Mouse (Mus musculus) lung, embryonic 14.5 days (tissue): Measurements from ENCODE around the gene Bcl2l15. TPM values are rescaled to one million over a fixed set of nuclear protein-coding genes. Genes with fewer than 3 reads are reported as not detected.

Experiments
- ATAC-seq: fragments of 200-750 bp; cut with Nextera tagmentation; 2 replicates; pipeline ENCODE4 v1.8.0; 2017; ENCODE audit warnings: mild to moderate bottlenecking, moderate TSS enrichment, moderate library complexity; ENCODE audit not compliant: insufficient read depth
- DNase-seq: peaks from one replicate; pipeline ENCODE4 v3.0.0-alpha.2; 2015
- H3K27ac ChIP-seq: fragments of 300-500 bp; sonication (generic); 2 replicates; pipeline ENCODE4 v1.5.1; 2014; ENCODE audit warnings: low read depth, mild to moderate bottlenecking, moderate library complexity
- H3K27me3 ChIP-seq: fragments of 300-500 bp; sonication (generic); 2 replicates; pipeline ENCODE4 v1.6.1; 2014; ENCODE audit warnings: low read length, control low read depth; ENCODE audit not compliant: insufficient read depth
- H3K36me3 ChIP-seq: fragments of 300-500 bp; sonication (generic); 2 replicates; pipeline ENCODE4 v1.6.1; 2014; ENCODE audit warnings: control low read depth; ENCODE audit not compliant: insufficient read depth
- H3K4me1 ChIP-seq: fragments of 300-500 bp; sonication (generic); 2 replicates; pipeline ENCODE4 v1.6.1; 2014; ENCODE audit warnings: antibody characterized with exemption, control low read depth; ENCODE audit not compliant: insufficient read depth
- H3K4me2 ChIP-seq: fragments of 300-500 bp; sonication (generic); 2 replicates; pipeline ENCODE4 v1.6.1; 2014; ENCODE audit warnings: mild to moderate bottlenecking
- H3K4me3 ChIP-seq: fragments of 300-500 bp; sonication (generic); 2 replicates; pipeline ENCODE4 v1.5.1; 2014; ENCODE audit warnings: low read depth, low read length
- H3K9ac ChIP-seq: fragments of 300-500 bp; sonication (generic); 2 replicates; pipeline ENCODE4 v1.6.1; 2014
- H3K9me3 ChIP-seq: fragments of 300-500 bp; sonication (generic); 2 replicates; pipeline ENCODE4 v1.6.1; 2016; ENCODE audit warnings: low read depth, low read length, control low read depth
- CTCF ChIP-seq: IDR thresholded peaks from 2 replicates; pipeline ENCODE4 v1.5.1; 2016; ENCODE audit warnings: antibody characterized with exemption, low read depth
- WGBS: fragments of 180-500 bp; shearing (Covaris S2); extraction: QIAGEN DNeasy Blood & Tissue Kit; methylation state at CpG from one replicate; pipeline ENCODE4 v1.1.7; 2014; 5-methylcytosine and 5-hydroxymethylcytosine counted together
- polyA plus RNA-seq: library from polyadenylated mRNA; unstranded; fragments of >200 nt; fragmentation: Nextera tagmentation; extraction: Ambion mirVana; gene quantifications from 2 replicates; pipeline ENCODE4 v1.2.1, GENCODE M21; 2014

Bcl2l15 gene
- polyA plus RNA-seq, 1 experiment from 2014 or later: not detected

- no peak overlapping the region for H3K27ac ChIP-seq
- ATAC-seq (no peak), DNase-seq (no peak)
- H3K27me3 ChIP-seq: no peaks in the 10 kb centered on the region
- H3K4me1 ChIP-seq: no peaks in the 10 kb centered on the region
- TF ChIP-seq CTCF: no peak
- no peak overlapping the region for H3K4me2 ChIP-seq
- H3K9ac ChIP-seq: no peak overlapping the region
- H3K9me3 ChIP-seq: no peaks in the 10 kb centered on the region
- no peaks in the 10 kb centered on the region for H3K36me3 ChIP-seq
- no peak overlapping the region for H3K4me3 ChIP-seq
- WGBS: 71% methylated on average over 9 of the region's 9 CpGs
Measured at GRCm38 (mm10) chr3:103850644-103851363, 18.4 kb downstream of the Bcl2l15 start.

- DNase-seq (no peak), ATAC-seq (no peak)
- H3K4me1 ChIP-seq: no peaks in the 10 kb centered on the region
- H3K27ac ChIP-seq: no peak overlapping the region
- H3K27me3 ChIP-seq: no peaks in the 10 kb centered on the region
- no peak overlapping the region for H3K4me3 ChIP-seq
- no peak overlapping the region for H3K4me2 ChIP-seq
- H3K9ac ChIP-seq: no peak overlapping the region
- WGBS: 86% methylated on average over 6 of the region's 6 CpGs
- no peak for TF ChIP-seq CTCF
- no peaks in the 10 kb centered on the region for H3K9me3 ChIP-seq
- H3K36me3 ChIP-seq: no peaks in the 10 kb centered on the region
Measured at GRCm38 (mm10) chr3:103851481-103851880, 19.1 kb downstream of the Bcl2l15 start.

GRCm38 (mm10) chr3:103851882-103852281 lies 19.5 kb downstream of the Bcl2l15 start:
- WGBS: 82% methylated on average over 8 of the region's 8 CpGs
- H3K4me2 ChIP-seq: no peak overlapping the region
- no peaks in the 10 kb centered on the region for H3K27me3 ChIP-seq
- no peak for TF ChIP-seq CTCF
- no peaks in the 10 kb centered on the region for H3K4me1 ChIP-seq
- no peak overlapping the region for H3K4me3 ChIP-seq
- DNase-seq (no peak), ATAC-seq (no peak)
- H3K36me3 ChIP-seq: no peaks in the 10 kb centered on the region
- no peak overlapping the region for H3K27ac ChIP-seq
- H3K9me3 ChIP-seq: no peaks in the 10 kb centered on the region
- no peak overlapping the region for H3K9ac ChIP-seq

GRCm38 (mm10) chr3:103852565-103853299 lies 20.3 kb downstream of the Bcl2l15 start:
- Histone ChIP-seq H3K36me3 (no peaks in the 10 kb centered on the region), H3K9ac (no peak overlapping the region), H3K9me3 (no peaks in the 10 kb centered on the region), H3K4me1 (no peaks in the 10 kb centered on the region), H3K4me2 (no peak overlapping the region), H3K4me3 (no peak overlapping the region), H3K27ac (no peak overlapping the region), H3K27me3 (no peaks in the 10 kb centered on the region)
- TF ChIP-seq CTCF: peak; percentile 49
- WGBS: 66% methylated on average over 3 of the region's 3 CpGs
- peak; percentile 59 for DNase-seq
- ATAC-seq: no peak

GRCm38 (mm10) chr3:103853804-103854203 lies 21.4 kb downstream of the Bcl2l15 start:
- TF ChIP-seq CTCF: no peak
- DNase-seq: no peak

GRCm38 (mm10) chr3:103857036-103857805 lies 24.8 kb downstream of the Bcl2l15 start:
- WGBS: 87% methylated on average over 7 of the region's 7 CpGs

More at GRCm38 (mm10) chr3:103853804-103854203, 21.4 kb downstream of the Bcl2l15 start:
- H3K36me3 ChIP-seq: no peaks in the 10 kb centered on the region
- H3K27ac ChIP-seq: no peak overlapping the region
- WGBS: 56% methylated on average over 8 of the region's 8 CpGs
- H3K4me2 ChIP-seq: no peak overlapping the region
- H3K9ac ChIP-seq: no peak overlapping the region
- H3K9me3 ChIP-seq: no peaks in the 10 kb centered on the region
- no peak overlapping the region for H3K4me3 ChIP-seq
- no peak for ATAC-seq
- no peaks in the 10 kb centered on the region for H3K27me3 ChIP-seq
- H3K4me1 ChIP-seq: no peaks in the 10 kb centered on the region

More at GRCm38 (mm10) chr3:103857036-103857805, 24.8 kb downstream of the Bcl2l15 start:
- Histone ChIP-seq H3K36me3 (no peaks in the 10 kb centered on the region), H3K4me2 (no peak overlapping the region), H3K27me3 (no peaks in the 10 kb centered on the region), H3K27ac (no peak overlapping the region), H3K9me3 (no peaks in the 10 kb centered on the region), H3K9ac (no peak overlapping the region), H3K4me1 (no peaks in the 10 kb centered on the region), H3K4me3 (no peak overlapping the region)
- DNase-seq (no peak), ATAC-seq (no peak)
- no peak for TF ChIP-seq CTCF
